Mouse (Mus musculus) skeletal muscle tissue, adult 2 months (tissue): ENCODE results near the gene Slc25a18.
"Not testable (repeated sequence)": the region's sequence is repeated elsewhere in the genome, so short reads cannot be mapped to it uniquely, and the experiment has no call there.

Experiments
- DNase-seq: peaks from one replicate; pipeline ENCODE4 v3.0.0-alpha.2; 2012; ENCODE audit warnings: low read depth, low spot score

Slc25a18 gene

GRCm38 (mm10) chr6:120798019-120798418 lies 24.6 kb downstream of the Slc25a18 start:
- no peak for DNase-seq

GRCm38 (mm10) chr6:120798905-120799304 lies 25.5 kb downstream of the Slc25a18 start:
- DNase-seq: no peak

GRCm38 (mm10) chr6:120799581-120800041 lies 26.2 kb downstream of the Slc25a18 start:
- peak; percentile 31 for DNase-seq

GRCm38 (mm10) chr6:120806999-120807737 lies 33.8 kb downstream of the Slc25a18 start:
- no peak for DNase-seq

- DNase-seq: no peak
Observed at GRCm38 (mm10) chr6:120807738-120808081, 34.3 kb downstream of the Slc25a18 start.

GRCm38 (mm10) chr6:120811999-120812398 lies 38.6 kb downstream of the Slc25a18 start:
- DNase-seq: not testable (repeated sequence)

- no peak for DNase-seq
Observed at GRCm38 (mm10) chr6:120819294-120819693, 45.9 kb downstream of the Slc25a18 start.

GRCm38 (mm10) chr6:120820144-120820543 lies 46.8 kb downstream of the Slc25a18 start:
- DNase-seq: no peak

- DNase-seq: no peak
Observed at GRCm38 (mm10) chr6:120820941-120821340, 47.6 kb downstream of the Slc25a18 start.

GRCm38 (mm10) chr6:120821715-120822114 lies 48.3 kb downstream of the Slc25a18 start:
- DNase-seq: no peak

GRCm38 (mm10) chr6:120822307-120822928 lies 49.0 kb downstream of the Slc25a18 start, which contains the start of gene Atp6v1e1:
Gene Atp6v1e1 (minus strand): TSS chr6:120822793.
- DNase-seq: peak; percentile 97

GRCm38 (mm10) chr6:120822937-120823614 lies 49.7 kb downstream of the Slc25a18 start:
- peak; percentile 40 for DNase-seq

GRCm38 (mm10) chr6:120830056-120830455 lies 56.7 kb downstream of the Slc25a18 start:
- no peak for DNase-seq

GRCm38 (mm10) chr6:120830866-120831608 lies 57.7 kb downstream of the Slc25a18 start:
- DNase-seq: no peak

GRCm38 (mm10) chr6:120832097-120832496 lies 58.7 kb downstream of the Slc25a18 start:
- no peak for DNase-seq

- DNase-seq: no peak
Observed at GRCm38 (mm10) chr6:120834766-120835321, 61.5 kb downstream of the Slc25a18 start.

GRCm38 (mm10) chr6:120835474-120836374 lies 62.3 kb downstream of the Slc25a18 start, which contains the start of gene Bcl2l13:
Gene Bcl2l13 (plus strand): TSS chr6:120836212.
- peak; percentile 96 for DNase-seq

GRCm38 (mm10) chr6:120836389-120837151 lies 63.2 kb downstream of the Slc25a18 start:
- peak; percentile 25 for DNase-seq

GRCm38 (mm10) chr6:120837152-120837530 lies 63.8 kb downstream of the Slc25a18 start:
- DNase-seq: no peak

- DNase-seq: no peak
Observed at GRCm38 (mm10) chr6:120840258-120840657, 66.9 kb downstream of the Slc25a18 start.
